Mouse (Mus musculus): ENCODE measurements around the gene Cacna1d. TPM values are rescaled to one million over a fixed set of nuclear protein-coding genes. Genes with fewer than 3 reads are reported as not detected.

The Cacna1d gene
- polyA plus RNA-seq, 2 experiments: 4.9 to 13.0 TPM

GRCm38 (mm10) chr14:30242818-30243205 lies 248.4 kb downstream of the Cacna1d start:
- Histone ChIP-seq H3K4me2 (replicated peaks; ENCODE audit: low read depth, low read length, severe bottlenecking) (no peak overlapping the region), H3K9ac (ENCODE audit: low read depth, low read length, severe bottlenecking) (no peak overlapping the region), H3K36me3 (ENCODE audit: control insufficient read depth, insufficient read depth, low read length) (no peaks in the 10 kb centered on the region), H3K4me1 (ENCODE audit: control insufficient read depth, insufficient read depth, low read length) (no peaks in the 10 kb centered on the region), H3K27ac (replicated peaks; ENCODE audit: low read depth, low read length) (no peak overlapping the region), H3K9me3 (ENCODE audit: control insufficient read depth, low read length) (no peaks in the 10 kb centered on the region), H3K4me3 (replicated peaks; ENCODE audit: low read length) (no peak overlapping the region), H3K27me3 (ENCODE audit: control insufficient read depth, insufficient read depth, low read length) (no peaks in the 10 kb centered on the region)
- 92% methylated on average over 3 of the region's 3 CpGs for WGBS
- DNase-seq (ENCODE audit: low spot score) (no peak), ATAC-seq (ENCODE audit: low FRiP score, low read depth) (no peak)
- no peak for TF ChIP-seq POLR2A (IDR thresholded peaks at IDR 0.05; ENCODE audit: borderline replicate concordance, extremely low read depth, insufficient read depth, insufficient read length)

- H3K27me3 ChIP-seq (ENCODE audit: control insufficient read depth, insufficient read depth, low read length): no peaks in the 10 kb centered on the region
- H3K27ac ChIP-seq (replicated peaks; ENCODE audit: low read depth, low read length): no peak overlapping the region
- H3K4me2 ChIP-seq (replicated peaks; ENCODE audit: low read depth, low read length, severe bottlenecking): no peak overlapping the region
- H3K4me3 ChIP-seq (replicated peaks; ENCODE audit: low read length): no peak overlapping the region
- no peak overlapping the region for H3K9ac ChIP-seq (ENCODE audit: low read depth, low read length, severe bottlenecking)
- no peak for TF ChIP-seq POLR2A (IDR thresholded peaks at IDR 0.05; ENCODE audit: borderline replicate concordance, extremely low read depth, insufficient read depth, insufficient read length)
- no peak for DNase-seq (ENCODE audit: low spot score)
- no peaks in the 10 kb centered on the region for H3K9me3 ChIP-seq (ENCODE audit: control insufficient read depth, low read length)
- WGBS: 83% methylated on average over 13 of the region's 13 CpGs
- H3K36me3 ChIP-seq (ENCODE audit: control insufficient read depth, insufficient read depth, low read length): no peaks in the 10 kb centered on the region
- no peaks in the 10 kb centered on the region for H3K4me1 ChIP-seq (ENCODE audit: control insufficient read depth, insufficient read depth, low read length)
- no peak for ATAC-seq (ENCODE audit: low FRiP score, low read depth)
Measured at GRCm38 (mm10) chr14:30242166-30242817, 249.0 kb downstream of the Cacna1d start.

- Histone ChIP-seq H3K27ac (replicated peaks; ENCODE audit: low read depth, low read length) (no peak overlapping the region), H3K36me3 (ENCODE audit: control insufficient read depth, insufficient read depth, low read length) (no peaks in the 10 kb centered on the region), H3K9ac (ENCODE audit: low read depth, low read length, severe bottlenecking) (no peak overlapping the region), H3K9me3 (ENCODE audit: control insufficient read depth, low read length) (no peaks in the 10 kb centered on the region), H3K27me3 (ENCODE audit: control insufficient read depth, insufficient read depth, low read length) (no peaks in the 10 kb centered on the region), H3K4me3 (replicated peaks; ENCODE audit: low read length) (no peak overlapping the region), H3K4me2 (replicated peaks; ENCODE audit: low read depth, low read length, severe bottlenecking) (no peak overlapping the region), H3K4me1 (ENCODE audit: control insufficient read depth, insufficient read depth, low read length) (no peaks in the 10 kb centered on the region)
- 73% methylated on average over 7 of the region's 7 CpGs for WGBS
- DNase-seq (ENCODE audit: low spot score) (no peak), ATAC-seq (ENCODE audit: low FRiP score, low read depth) (no peak)
- no peak for TF ChIP-seq POLR2A (IDR thresholded peaks at IDR 0.05; ENCODE audit: borderline replicate concordance, extremely low read depth, insufficient read depth, insufficient read length)
Measured at GRCm38 (mm10) chr14:30240916-30241515, 250.2 kb downstream of the Cacna1d start.

- Histone ChIP-seq H3K27ac (replicated peaks; ENCODE audit: low read depth, low read length) (no peak overlapping the region), H3K4me1 (ENCODE audit: control insufficient read depth, insufficient read depth, low read length) (no peaks in the 10 kb centered on the region), H3K4me2 (replicated peaks; ENCODE audit: low read depth, low read length, severe bottlenecking) (no peak overlapping the region), H3K36me3 (ENCODE audit: control insufficient read depth, insufficient read depth, low read length) (no peaks in the 10 kb centered on the region), H3K9ac (ENCODE audit: low read depth, low read length, severe bottlenecking) (no peak overlapping the region), H3K9me3 (ENCODE audit: control insufficient read depth, low read length) (no peaks in the 10 kb centered on the region), H3K27me3 (ENCODE audit: control insufficient read depth, insufficient read depth, low read length) (no peaks in the 10 kb centered on the region), H3K4me3 (replicated peaks; ENCODE audit: low read length) (no peak overlapping the region)
- TF ChIP-seq POLR2A (IDR thresholded peaks at IDR 0.05; ENCODE audit: borderline replicate concordance, extremely low read depth, insufficient read depth, insufficient read length): no peak
- DNase-seq (ENCODE audit: low spot score) (no peak), ATAC-seq (ENCODE audit: low FRiP score, low read depth) (no peak)
- 88% methylated on average over 5 of the region's 5 CpGs for WGBS
Measured at GRCm38 (mm10) chr14:30238807-30239206, 252.4 kb downstream of the Cacna1d start.

- WGBS: 82% methylated on average over 5 of the region's 5 CpGs
- Histone ChIP-seq H3K9me3 (ENCODE audit: control insufficient read depth, low read length) (no peaks in the 10 kb centered on the region), H3K9ac (ENCODE audit: low read depth, low read length, severe bottlenecking) (no peak overlapping the region), H3K4me3 (replicated peaks; ENCODE audit: low read length) (no peak overlapping the region), H3K36me3 (ENCODE audit: control insufficient read depth, insufficient read depth, low read length) (no peaks in the 10 kb centered on the region), H3K27ac (replicated peaks; ENCODE audit: low read depth, low read length) (no peak overlapping the region), H3K4me1 (ENCODE audit: control insufficient read depth, insufficient read depth, low read length) (no peaks in the 10 kb centered on the region), H3K4me2 (replicated peaks; ENCODE audit: low read depth, low read length, severe bottlenecking) (no peak overlapping the region), H3K27me3 (ENCODE audit: control insufficient read depth, insufficient read depth, low read length) (no peaks in the 10 kb centered on the region)
- TF ChIP-seq POLR2A (IDR thresholded peaks at IDR 0.05; ENCODE audit: borderline replicate concordance, extremely low read depth, insufficient read depth, insufficient read length): no peak
- no peak for DNase-seq (ENCODE audit: low spot score)
- ATAC-seq (ENCODE audit: low FRiP score, low read depth): no peak
Measured at GRCm38 (mm10) chr14:30225161-30225560, 266.1 kb downstream of the Cacna1d start.

Measured in limb, embryonic 14.5 days (tissue).